Mouse (Mus musculus) liver, adult 2 months (tissue): ENCODE measurements around the gene Ifi211. TPM values are rescaled to one million over a fixed set of nuclear protein-coding genes. Genes with fewer than 3 reads are reported as not detected.
"Not testable (repeated sequence)": the region's sequence is repeated elsewhere in the genome, so short reads cannot be mapped to it uniquely, and the experiment has no call there.

Experiments
- DNase-seq: peaks from one replicate; pipeline ENCODE4 v3.0.0-alpha.2; 2011; ENCODE audit warnings: low read depth, low spot score; ENCODE audit errors: extremely low read depth
- H3K27ac ChIP-seq: fragments of 200-500 bp; replicated peaks from 2 replicates; pipeline ENCODE4 v1.5.1; 2012; ENCODE audit warnings: low read depth, mild to moderate bottlenecking, control low read depth, inconsistent platforms, low read length; ENCODE audit not compliant: insufficient read depth
- H3K27me3 ChIP-seq: fragments of 200-500 bp; 2 replicates; pipeline ENCODE4 v1.6.1; 2012; ENCODE audit warnings: mild to moderate bottlenecking, moderate library complexity, low read length, inconsistent platforms; ENCODE audit not compliant: control insufficient read depth, insufficient read depth
- H3K36me3 ChIP-seq: fragments of 200-500 bp; 2 replicates; pipeline ENCODE4 v1.6.1; 2012; ENCODE audit warnings: low read length, inconsistent platforms; ENCODE audit not compliant: control insufficient read depth, insufficient read depth
- H3K4me1 ChIP-seq: fragments of 200-500 bp; 2 replicates; pipeline ENCODE4 v1.6.1; 2011; ENCODE audit warnings: low read length; ENCODE audit not compliant: control insufficient read depth, insufficient read depth
- H3K4me3 ChIP-seq: fragments of 200-500 bp; 2 replicates; pipeline ENCODE4 v1.5.1; 2011; ENCODE audit warnings: low read depth, mild to moderate bottlenecking, control low read depth, low read length, moderate library complexity; ENCODE audit not compliant: insufficient read depth
- H3K79me2 ChIP-seq: fragments of 200-500 bp; 2 replicates; pipeline ENCODE4 v1.6.1; 2012; ENCODE audit warnings: inconsistent platforms, mild to moderate bottlenecking, low read length, moderate library complexity; ENCODE audit not compliant: control insufficient read depth, insufficient read depth
- H3K9ac ChIP-seq: fragments of 200-500 bp; 2 replicates; pipeline ENCODE4 v1.6.1; 2012; ENCODE audit warnings: low read depth, mild to moderate bottlenecking, control low read depth, inconsistent platforms, low read length
- CTCF ChIP-seq: fragments of 200-500 bp; IDR thresholded peaks from 2 replicates; pipeline ENCODE4 v1.5.1; 2011; ENCODE audit warnings: low read depth, low read length, control low read depth
- POLR2A ChIP-seq: fragments of 200-500 bp; IDR thresholded peaks from 2 replicates; pipeline ENCODE4 v1.6.1; 2011; ENCODE audit warnings: low read length, control low read depth; ENCODE audit not compliant: insufficient read depth; ENCODE audit errors: extremely low read depth
- WGBS: fragments of 180-500 bp; shearing (Covaris S2); methylation state at CpG from one replicate; pipeline ENCODE4 v1.1.7; 2018; 5-methylcytosine and 5-hydroxymethylcytosine counted together
- polyA plus RNA-seq: library from polyadenylated mRNA; depleted of rRNA; stranded (reverse); fragments of >200 nt; gene quantifications from 2 replicates; pipeline ENCODE4 v1.2.3, GENCODE M21; 2012; rRNA removed
- total RNA-seq: library from RNA; depleted of rRNA; stranded (reverse); fragments of >200 nt; gene quantifications from 2 replicates; pipeline ENCODE4 v1.2.3, GENCODE M21; 2014; rRNA removed

The Ifi211 gene
- total and polyA plus RNA-seq, 2 experiments: 0.27 to 3.9 TPM

DNA sequence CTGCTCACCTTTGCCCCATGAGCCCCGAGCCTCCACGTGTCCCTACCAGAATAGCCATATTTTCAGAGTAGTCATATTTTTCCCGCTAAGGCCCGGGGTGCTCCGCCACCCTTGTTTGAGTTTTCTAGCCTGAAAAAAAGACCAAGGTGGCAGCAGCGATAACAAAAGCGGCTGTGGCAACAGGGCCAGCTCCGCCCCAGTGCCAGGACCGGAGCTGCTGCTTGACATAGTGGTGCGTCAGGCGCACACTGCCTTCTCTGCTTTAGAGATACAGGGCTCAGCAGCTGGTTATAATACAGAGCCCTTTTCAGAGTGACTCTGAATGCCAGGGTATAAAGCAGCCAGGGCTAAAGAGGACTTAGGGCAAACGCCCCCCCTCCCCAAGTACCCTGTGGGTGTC is 46.3 kb downstream of the Ifi211 start:
- H3K79me2 ChIP-seq: no peaks in the 10 kb centered on the region
- no peaks in the 10 kb centered on the region for H3K27me3 ChIP-seq
- H3K4me3 ChIP-seq: no peak overlapping the region
- DNase-seq: no peak
- H3K9ac ChIP-seq: no peak overlapping the region
- H3K36me3 ChIP-seq: peaks cover 1% of the 10 kb centered on the region; the same call in 1 of the 2 replicates
- no peaks in the 10 kb centered on the region for H3K4me1 ChIP-seq
- TF ChIP-seq POLR2A: no peak
- no peak for TF ChIP-seq CTCF
- no peak overlapping the region for H3K27ac ChIP-seq
- 72% methylated on average over 12 of the region's 12 CpGs for WGBS

DNA sequence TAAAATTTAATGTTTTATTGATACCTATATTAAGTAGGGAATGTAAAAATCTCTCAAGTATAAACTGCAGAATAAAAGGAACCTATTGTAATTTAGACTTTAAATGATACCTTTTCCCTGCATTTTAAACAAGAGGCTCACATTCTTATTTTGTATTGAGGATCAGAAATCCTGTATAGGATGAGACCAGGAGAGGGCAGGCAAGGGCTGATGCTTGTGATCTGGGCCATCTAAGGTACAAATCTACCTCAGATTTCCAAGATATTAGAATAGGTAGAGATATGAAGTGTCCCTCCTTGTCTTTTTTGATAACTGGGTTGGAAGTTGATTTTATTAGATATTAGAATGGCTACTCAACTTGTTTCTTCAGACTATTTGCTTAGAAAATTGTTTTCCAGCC is 59.1 kb downstream of the Ifi211 start:
- not testable (repeated sequence) for H3K27ac ChIP-seq, H3K36me3 ChIP-seq, H3K4me3 ChIP-seq, DNase-seq, H3K4me1 ChIP-seq, H3K79me2 ChIP-seq, H3K27me3 ChIP-seq, H3K9ac ChIP-seq

DNA sequence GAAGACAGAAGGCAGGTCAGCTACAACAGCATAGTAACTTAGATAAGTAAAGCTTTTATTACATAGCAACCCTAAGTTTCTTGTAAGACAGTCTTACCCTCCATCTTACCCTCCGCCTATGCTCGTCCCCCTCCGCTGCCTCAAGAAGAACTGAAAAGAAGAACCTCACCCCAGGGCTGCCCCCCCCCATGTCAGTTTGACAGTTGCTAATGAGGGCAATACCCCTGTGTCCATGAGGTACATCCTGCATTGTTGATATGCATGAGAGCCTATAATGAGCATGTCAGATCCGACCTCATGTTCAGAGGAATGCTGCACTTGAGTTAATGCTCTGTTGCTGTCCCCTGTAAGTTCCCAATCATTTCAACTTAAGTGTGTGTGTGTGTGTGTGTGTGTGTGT is 60.0 kb downstream of the Ifi211 start:
- H3K4me1 ChIP-seq, H3K4me3 ChIP-seq, H3K9ac ChIP-seq, H3K36me3 ChIP-seq, H3K27ac ChIP-seq, H3K27me3 ChIP-seq, H3K79me2 ChIP-seq, DNase-seq: not testable (repeated sequence)
- WGBS: 70% methylated on average over 4 of the region's 4 CpGs

Other genes with a start within 250 kb of the Ifi211 start
- gene Ifi208, start 239.4 kb downstream of the Ifi211 start, total RNA-seq: 0.13 and 0.18 TPM in 2 replicates
- gene Ifi208, start 239.4 kb downstream of the Ifi211 start, polyA plus RNA-seq: 0.50 and 0.83 TPM in 2 replicates
- gene Ifi207, start 171.3 kb downstream of the Ifi211 start, total RNA-seq: 2.8 and 3.3 TPM in 2 replicates
- 1.2 and 2.8 TPM in 2 replicates for gene Ifi207, start 171.3 kb downstream of the Ifi211 start, polyA plus RNA-seq
- 10.2 and 17.7 TPM in 2 replicates for gene Ifi204, start 146.1 kb downstream of the Ifi211 start, total RNA-seq
- gene Ifi204, start 146.1 kb downstream of the Ifi211 start, polyA plus RNA-seq: 0.41 and 0.99 TPM in 2 replicates
- gene Mndal, start 29.4 kb upstream of the Ifi211 start, total RNA-seq: 8.4 and 10.9 TPM in 2 replicates
- 0.86 and 2.6 TPM in 2 replicates for gene Mndal, start 29.4 kb upstream of the Ifi211 start, polyA plus RNA-seq
- 8.9 and 9.8 TPM in 2 replicates for gene Ifi203, start 29.6 kb upstream of the Ifi211 start, total RNA-seq
- 1.3 and 2.5 TPM in 2 replicates for gene Ifi203, start 29.6 kb upstream of the Ifi211 start, polyA plus RNA-seq
- not detected in 2 replicates for gene Ifi202b, start 69.7 kb upstream of the Ifi211 start, total RNA-seq
- not detected in 2 replicates for gene Ifi202b, start 69.7 kb upstream of the Ifi211 start, polyA plus RNA-seq
- 1.1 and 2.5 TPM in 2 replicates for gene Ifi205, start 118.8 kb upstream of the Ifi211 start, total RNA-seq
- gene Ifi205, start 118.8 kb upstream of the Ifi211 start, polyA plus RNA-seq: 0.10 and 0.22 TPM in 2 replicates
- not detected in 2 replicates for gene Olfr433, start 127.7 kb upstream of the Ifi211 start, total RNA-seq
- gene Olfr433, start 127.7 kb upstream of the Ifi211 start, polyA plus RNA-seq: not detected in 2 replicates
- gene Olfr432, start 136.2 kb upstream of the Ifi211 start, total RNA-seq: not detected in 2 replicates
- gene Olfr432, start 136.2 kb upstream of the Ifi211 start, polyA plus RNA-seq: not detected in 2 replicates
- not detected in 2 replicates for gene Olfr430, start 153.6 kb upstream of the Ifi211 start, total RNA-seq
- not detected in 2 replicates for gene Olfr430, start 153.6 kb upstream of the Ifi211 start, polyA plus RNA-seq
- not detected in 2 replicates for gene Olfr429, start 171.3 kb upstream of the Ifi211 start, total RNA-seq
- gene Olfr429, start 171.3 kb upstream of the Ifi211 start, polyA plus RNA-seq: not detected in 2 replicates
- not detected in 2 replicates for gene Olfr427, start 183.8 kb upstream of the Ifi211 start, total RNA-seq
- not detected in 2 replicates for gene Olfr427, start 183.8 kb upstream of the Ifi211 start, polyA plus RNA-seq
- gene Olfr231, start 208.1 kb upstream of the Ifi211 start, total RNA-seq: not detected in 2 replicates
- gene Olfr231, start 208.1 kb upstream of the Ifi211 start, polyA plus RNA-seq: not detected in 2 replicates
- not detected in 2 replicates for gene Olfr424, start 218.5 kb upstream of the Ifi211 start, total RNA-seq
- not detected in 2 replicates for gene Olfr424, start 218.5 kb upstream of the Ifi211 start, polyA plus RNA-seq
- not detected in 2 replicates for gene Olfr420, start 242.6 kb upstream of the Ifi211 start, total RNA-seq
- not detected in 2 replicates for gene Olfr420, start 242.6 kb upstream of the Ifi211 start, polyA plus RNA-seq